Mouse (Mus musculus) olfactory bulb, adult 2 months (tissue): ENCODE measurements at regions not wholly inside any gene's neighbourhood (a gene's known extent, or its start where the extent isn't known, plus 50 kb on each side); places are given as distances from the start of the nearest gene placed in this dataset.

ENCODE experiments used
- CTCF ChIP-seq: fragments of 200-500 bp; IDR thresholded peaks from 2 replicates; pipeline ENCODE4 v1.5.1; 2012; ENCODE audit warnings: low read depth, mild to moderate bottlenecking, low read length, moderate library complexity; ENCODE audit not compliant: insufficient read depth
- POLR2A ChIP-seq: fragments of 200-500 bp; IDR thresholded peaks from 2 replicates; pipeline ENCODE4 v1.6.1; 2012; ENCODE audit warnings: mild to moderate bottlenecking, low read depth, low read length, moderate library complexity; ENCODE audit not compliant: insufficient read depth

- TF ChIP-seq CTCF (no peak), POLR2A (no peak)
Observed at GRCm38 (mm10) chr9:113408521-113408920, 299.5 kb downstream of the Pdcd6ip start.
